Mouse (Mus musculus) limb, embryonic 14.5 days (tissue): ENCODE data around the gene Ppp3cb. TPM values are rescaled to one million over a fixed set of nuclear protein-coding genes. Genes with fewer than 3 reads are reported as not detected.

Experiments used
- ATAC-seq: fragments of 200-750 bp; cut with Nextera tagmentation; 2 replicates; pipeline ENCODE4 v1.8.0; 2017; ENCODE audit warnings: low read depth, moderate number of reproducible peaks, moderate TSS enrichment; ENCODE audit not compliant: low FRiP score
- DNase-seq: peaks from one replicate; pipeline ENCODE4 v3.0.0-alpha.2; 2015; ENCODE audit warnings: low spot score
- H3K27ac ChIP-seq: fragments of 300-500 bp; sonication (generic); replicated peaks from 2 replicates; pipeline ENCODE4 v1.5.1; 2014; ENCODE audit warnings: low read depth, mild to moderate bottlenecking, low read length, moderate library complexity, mixed read lengths
- H3K27me3 ChIP-seq: fragments of 300-500 bp; sonication (generic); 2 replicates; pipeline ENCODE4 v1.6.1; 2014; ENCODE audit warnings: low read length, mixed read lengths; ENCODE audit not compliant: control insufficient read depth, insufficient read depth
- H3K36me3 ChIP-seq: fragments of 300-500 bp; sonication (generic); 2 replicates; pipeline ENCODE4 v1.6.1; 2014; ENCODE audit warnings: mild to moderate bottlenecking, low read length, moderate library complexity, mixed read lengths; ENCODE audit not compliant: control insufficient read depth, insufficient read depth
- H3K4me1 ChIP-seq: fragments of 300-500 bp; sonication (generic); 2 replicates; pipeline ENCODE4 v1.6.1; 2014; ENCODE audit warnings: antibody characterized with exemption, low read length, mixed read lengths; ENCODE audit not compliant: control insufficient read depth, insufficient read depth
- H3K4me2 ChIP-seq: fragments of 300-500 bp; sonication (generic); replicated peaks from 2 replicates; pipeline ENCODE4 v1.6.1; 2014; ENCODE audit warnings: low read depth, mild to moderate bottlenecking, low read length, moderate library complexity; ENCODE audit not compliant: severe bottlenecking
- H3K4me3 ChIP-seq: fragments of 300-500 bp; sonication (generic); replicated peaks from 2 replicates; pipeline ENCODE4 v1.5.1; 2014; ENCODE audit warnings: low read length
- H3K9ac ChIP-seq: fragments of 300-500 bp; sonication (generic); 2 replicates; pipeline ENCODE4 v1.6.1; 2014; ENCODE audit warnings: mild to moderate bottlenecking, low read depth, low read length, moderate library complexity; ENCODE audit not compliant: severe bottlenecking
- H3K9me3 ChIP-seq: fragments of 300-500 bp; sonication (generic); 2 replicates; pipeline ENCODE4 v1.6.1; 2016; ENCODE audit warnings: low read length; ENCODE audit not compliant: control insufficient read depth
- POLR2A ChIP-seq: fragments of 200-500 bp; IDR thresholded peaks from 2 replicates; pipeline ENCODE4 v1.8.0; 2012; ENCODE audit warnings: inconsistent platforms, mild to moderate bottlenecking, moderate library complexity, borderline replicate concordance; ENCODE audit not compliant: insufficient read depth, insufficient read length; ENCODE audit errors: extremely low read depth
- WGBS: fragments of 180-500 bp; shearing (Covaris S2); extraction: QIAGEN DNeasy Blood & Tissue Kit; methylation state at CpG from one replicate; pipeline ENCODE4 v1.1.7; 2014; 5-methylcytosine and 5-hydroxymethylcytosine counted together
- polyA plus RNA-seq, 2 experiments: library from polyadenylated mRNA; depleted of rRNA in 1 of 2; stranded (reverse) in 1 of 2; unstranded in 1 of 2; fragments of >200 nt; fragmentation: Nextera tagmentation in 1 of 2; extraction: Ambion mirVana in 1 of 2; gene quantifications; 2 replicates each; pipeline versions ENCODE4 v1.2.1 to v1.2.3; 2012 to 2014

Gene Ppp3cb
- polyA plus RNA-seq, 2 experiments = 69.9 to 82.6 TPM

GRCm38 (mm10) chr14:20458378-20458777 lies 88.0 kb downstream of the Ppp3cb start:
- Histone ChIP-seq H3K9me3 (no peaks in the 10 kb centered on the region), H3K4me1 (no peaks in the 10 kb centered on the region), H3K4me2 (no peak overlapping the region), H3K27me3 (no peaks in the 10 kb centered on the region), H3K36me3 (peaks cover 68% of the 10 kb centered on the region), H3K9ac (no peak overlapping the region), H3K4me3 (no peak overlapping the region), H3K27ac (no peak overlapping the region)
- WGBS = 95% methylated on average over 9 of the region's 9 CpGs
- no peak for TF ChIP-seq POLR2A
- DNase-seq = no peak
- ATAC-seq = no peak

- Histone ChIP-seq H3K4me2 (no peak overlapping the region), H3K9me3 (no peaks in the 10 kb centered on the region), H3K27ac (no peak overlapping the region), H3K27me3 (no peaks in the 10 kb centered on the region), H3K36me3 (peaks cover 21% of the 10 kb centered on the region), H3K4me1 (peaks cover 8% of the 10 kb centered on the region; the same call in 1 of the 2 replicates), H3K4me3 (no peak overlapping the region), H3K9ac (no peak overlapping the region)
- no peak for DNase-seq
- TF ChIP-seq POLR2A = no peak
- 92% methylated on average over 5 of the region's 5 CpGs for WGBS
- no peak for ATAC-seq
Measured at GRCm38 (mm10) chr14:20452929-20453328, 93.4 kb downstream of the Ppp3cb start.

- no peak within 1 kb of the TSS for H3K27ac ChIP-seq
- H3K27me3 ChIP-seq = no peaks in the 10 kb centered on the region
- WGBS = 3% methylated on average over 15 of the region's 15 CpGs
- H3K4me2 ChIP-seq = peak within 1 kb of the TSS; percentile 69
- peaks cover 8% of the 10 kb centered on the region; the same call in 1 of the 2 replicates for H3K4me1 ChIP-seq
- peaks cover 16% of the 10 kb centered on the region for H3K36me3 ChIP-seq
- DNase-seq (peak; percentile 82), ATAC-seq (peak; percentile 71)
- no peaks in the 10 kb centered on the region for H3K9me3 ChIP-seq
- no peak for TF ChIP-seq POLR2A
- H3K9ac ChIP-seq = peak within 1 kb of the TSS; percentile 29; the same call in 1 of the 2 replicates
- H3K4me3 ChIP-seq = peak within 1 kb of the TSS; percentile 34
Measured at GRCm38 (mm10) chr14:20451765-20452331, 94.5 kb downstream of the Ppp3cb start, which contains the start of gene Cfap70. Gene Cfap70, minus strand, starts transcription at chr14:20452226.

GRCm38 (mm10) chr14:20451302-20451701 lies 95.1 kb downstream of the Ppp3cb start:
- TF ChIP-seq POLR2A = no peak
- WGBS = 14% methylated on average over 2 of the region's 2 CpGs

More at GRCm38 (mm10) chr14:20451302-20451701, 95.1 kb downstream of the Ppp3cb start:
- Histone ChIP-seq H3K36me3 (peaks cover 10% of the 10 kb centered on the region), H3K27ac (no peak overlapping the region), H3K4me1 (peaks cover 8% of the 10 kb centered on the region; the same call in 1 of the 2 replicates), H3K4me3 (peak overlapping the region; percentile 34), H3K4me2 (peak overlapping the region; percentile 69), H3K27me3 (no peaks in the 10 kb centered on the region), H3K9ac (0 out of 2 replicates have a peak overlapping the region, but pooled peaks have one; percentile 29), H3K9me3 (no peaks in the 10 kb centered on the region)
- DNase-seq = no peak
- no peak for ATAC-seq

Other genes starting within 250 kb of the Ppp3cb start
- gene Ecd, start 198.5 kb downstream of the Ppp3cb start, polyA plus RNA-seq (2012; rRNA removed) = 30.6 and 31.0 TPM in 2 replicates
- gene Ecd, start 198.5 kb downstream of the Ppp3cb start, polyA plus RNA-seq (2014; fragmentation: Nextera tagmentation; extraction: Ambion mirVana) = 46.4 and 52.4 TPM in 2 replicates
- gene Fam149b, start 198.4 kb downstream of the Ppp3cb start, polyA plus RNA-seq (2012; rRNA removed) = 49.3 and 53.5 TPM in 2 replicates
- 38.9 and 45.5 TPM in 2 replicates for gene Fam149b, start 198.4 kb downstream of the Ppp3cb start, polyA plus RNA-seq (2014; fragmentation: Nextera tagmentation; extraction: Ambion mirVana)
- gene Dnajc9, start 157.7 kb downstream of the Ppp3cb start, polyA plus RNA-seq (2012; rRNA removed) = 104 and 132 TPM in 2 replicates
- gene Dnajc9, start 157.7 kb downstream of the Ppp3cb start, polyA plus RNA-seq (2014; fragmentation: Nextera tagmentation; extraction: Ambion mirVana) = 151 and 152 TPM in 2 replicates
- gene Mrps16, start 152.9 kb downstream of the Ppp3cb start, polyA plus RNA-seq (2012; rRNA removed) = 62.9 and 63.5 TPM in 2 replicates
- 99.0 and 99.7 TPM in 2 replicates for gene Mrps16, start 152.9 kb downstream of the Ppp3cb start, polyA plus RNA-seq (2014; fragmentation: Nextera tagmentation; extraction: Ambion mirVana)
- gene Cfap70, start 94.3 kb downstream of the Ppp3cb start, polyA plus RNA-seq (2012; rRNA removed) = 0.18 and 0.30 TPM in 2 replicates
- gene Cfap70, start 94.3 kb downstream of the Ppp3cb start, polyA plus RNA-seq (2014; fragmentation: Nextera tagmentation; extraction: Ambion mirVana) = 0.15 and 0.76 TPM in 2 replicates
- gene Anxa7, start 66.4 kb downstream of the Ppp3cb start, polyA plus RNA-seq (2012; rRNA removed) = 50.5 and 52.8 TPM in 2 replicates
- 45.5 and 46.5 TPM in 2 replicates for gene Anxa7, start 66.4 kb downstream of the Ppp3cb start, polyA plus RNA-seq (2014; fragmentation: Nextera tagmentation; extraction: Ambion mirVana)
- 5.6 and 6.3 TPM in 2 replicates for gene Mss51, start 49.7 kb downstream of the Ppp3cb start, polyA plus RNA-seq (2012; rRNA removed)
- 1.5 and 1.8 TPM in 2 replicates for gene Mss51, start 49.7 kb downstream of the Ppp3cb start, polyA plus RNA-seq (2014; fragmentation: Nextera tagmentation; extraction: Ambion mirVana)
- gene Usp54, start 94.5 kb upstream of the Ppp3cb start, polyA plus RNA-seq (2012; rRNA removed) = 16.3 and 17.3 TPM in 2 replicates
- gene Usp54, start 94.5 kb upstream of the Ppp3cb start, polyA plus RNA-seq (2014; fragmentation: Nextera tagmentation; extraction: Ambion mirVana) = 9.6 and 11.0 TPM in 2 replicates
- 6.9 and 8.5 TPM in 2 replicates for gene Myoz1, start 110.0 kb upstream of the Ppp3cb start, polyA plus RNA-seq (2012; rRNA removed)
- gene Myoz1, start 110.0 kb upstream of the Ppp3cb start, polyA plus RNA-seq (2014; fragmentation: Nextera tagmentation; extraction: Ambion mirVana) = 3.8 and 9.7 TPM in 2 replicates
- gene Synpo2l, start 121.8 kb upstream of the Ppp3cb start, polyA plus RNA-seq (2012; rRNA removed) = 25.4 and 27.1 TPM in 2 replicates
- gene Synpo2l, start 121.8 kb upstream of the Ppp3cb start, polyA plus RNA-seq (2014; fragmentation: Nextera tagmentation; extraction: Ambion mirVana) = 25.2 and 31.5 TPM in 2 replicates
- gene Sec24c, start 127.7 kb upstream of the Ppp3cb start, polyA plus RNA-seq (2012; rRNA removed) = 149 and 207 TPM in 2 replicates
- gene Sec24c, start 127.7 kb upstream of the Ppp3cb start, polyA plus RNA-seq (2014; fragmentation: Nextera tagmentation; extraction: Ambion mirVana) = 77.2 and 84.0 TPM in 2 replicates
- 22.6 and 26.7 TPM in 2 replicates for gene Fut11, start 148.4 kb upstream of the Ppp3cb start, polyA plus RNA-seq (2012; rRNA removed)
- gene Fut11, start 148.4 kb upstream of the Ppp3cb start, polyA plus RNA-seq (2014; fragmentation: Nextera tagmentation; extraction: Ambion mirVana) = 26.9 and 29.2 TPM in 2 replicates
- gene Chchd1, start 156.4 kb upstream of the Ppp3cb start, polyA plus RNA-seq (2012; rRNA removed) = 62.8 and 131 TPM in 2 replicates
- gene Chchd1, start 156.4 kb upstream of the Ppp3cb start, polyA plus RNA-seq (2014; fragmentation: Nextera tagmentation; extraction: Ambion mirVana) = 187 and 202 TPM in 2 replicates
- gene Zswim8, start 161.0 kb upstream of the Ppp3cb start, polyA plus RNA-seq (2012; rRNA removed) = 195 and 272 TPM in 2 replicates
- 38.9 and 43.7 TPM in 2 replicates for gene Zswim8, start 161.0 kb upstream of the Ppp3cb start, polyA plus RNA-seq (2014; fragmentation: Nextera tagmentation; extraction: Ambion mirVana)
- gene Ndst2, start 188.0 kb upstream of the Ppp3cb start, polyA plus RNA-seq (2012; rRNA removed) = 65.9 and 74.0 TPM in 2 replicates
- 36.5 and 41.4 TPM in 2 replicates for gene Ndst2, start 188.0 kb upstream of the Ppp3cb start, polyA plus RNA-seq (2014; fragmentation: Nextera tagmentation; extraction: Ambion mirVana)
- 58.2 and 58.4 TPM in 2 replicates for gene Camk2g, start 247.5 kb upstream of the Ppp3cb start, polyA plus RNA-seq (2012; rRNA removed)
- gene Camk2g, start 247.5 kb upstream of the Ppp3cb start, polyA plus RNA-seq (2014; fragmentation: Nextera tagmentation; extraction: Ambion mirVana) = 58.0 and 60.5 TPM in 2 replicates